Mouse (Mus musculus): ENCODE data around the gene Hist1h2ae. TPM values are rescaled to one million over a fixed set of nuclear protein-coding genes. Genes with fewer than 3 reads are reported as not detected.

Gene Hist1h2ae
- polyA plus RNA-seq, 1 experiment = 10.5 TPM

Other genes starting within 250 kb of the Hist1h2ae start
- 22.2 and 24.3 TPM in 2 replicates for gene Zfp322a, start 202.0 kb downstream of the Hist1h2ae start, polyA plus RNA-seq (2012; rRNA removed)
- gene Abt1, start 147.4 kb downstream of the Hist1h2ae start, polyA plus RNA-seq (2012; rRNA removed) = 8.5 and 9.1 TPM in 2 replicates
- 0.06 and 0.07 TPM in 2 replicates for gene Btn1a1, start 105.3 kb downstream of the Hist1h2ae start, polyA plus RNA-seq (2012; rRNA removed)
- gene Btn2a2, start 82.4 kb downstream of the Hist1h2ae start, polyA plus RNA-seq (2012; rRNA removed) = 0.04 and 0.11 TPM in 2 replicates
- gene Hist1h4h, start 40.2 kb downstream of the Hist1h2ae start, polyA plus RNA-seq (2012; rRNA removed) = 14.7 and 20.5 TPM in 2 replicates
- 187 and 225 TPM in 2 replicates for gene Hist1h2af, start 37.3 kb downstream of the Hist1h2ae start, polyA plus RNA-seq (2012; rRNA removed)
- gene Hist1h3g, start 35.8 kb downstream of the Hist1h2ae start, polyA plus RNA-seq (2012; rRNA removed) = 16.6 and 25.3 TPM in 2 replicates
- 2.4 and 4.0 TPM in 2 replicates for gene Hist1h2bh, start 27.8 kb downstream of the Hist1h2ae start, polyA plus RNA-seq (2012; rRNA removed)
- gene Hist1h3f, start 27.2 kb downstream of the Hist1h2ae start, polyA plus RNA-seq (2012; rRNA removed) = 2.5 and 3.5 TPM in 2 replicates
- 10.2 and 14.3 TPM in 2 replicates for gene Hist1h4f, start 19.6 kb downstream of the Hist1h2ae start, polyA plus RNA-seq (2012; rRNA removed)
- gene Hist1h1d, start 18.0 kb downstream of the Hist1h2ae start, polyA plus RNA-seq (2012; rRNA removed) = 0.30 and 0.45 TPM in 2 replicates
- gene Hist1h3e, start 8.9 kb downstream of the Hist1h2ae start, polyA plus RNA-seq (2012; rRNA removed) = 20.2 and 31.1 TPM in 2 replicates
- gene Hist1h2bg, start 176 bp upstream of the Hist1h2ae start, polyA plus RNA-seq (2012; rRNA removed) = 17.6 and 25.1 TPM in 2 replicates
- gene Hist1h2bf, start 3.0 kb upstream of the Hist1h2ae start, polyA plus RNA-seq (2012; rRNA removed) = 7.5 and 10.9 TPM in 2 replicates
- gene Hist1h2ad, start 3.2 kb upstream of the Hist1h2ae start, polyA plus RNA-seq (2012; rRNA removed) = 4.5 and 5.4 TPM in 2 replicates
- gene Hist1h3d, start 4.5 kb upstream of the Hist1h2ae start, polyA plus RNA-seq (2012; rRNA removed) = 14.9 and 24.5 TPM in 2 replicates
- 6.8 and 9.8 TPM in 2 replicates for gene Hist1h4d, start 10.4 kb upstream of the Hist1h2ae start, polyA plus RNA-seq (2012; rRNA removed)
- 2.1 and 2.5 TPM in 2 replicates for gene Hist1h2be, start 49.9 kb upstream of the Hist1h2ae start, polyA plus RNA-seq (2012; rRNA removed)
- gene Hist1h1e, start 51.3 kb upstream of the Hist1h2ae start, polyA plus RNA-seq (2012; rRNA removed) = 5.2 and 7.1 TPM in 2 replicates
- gene Hist1h2ac, start 112.7 kb upstream of the Hist1h2ae start, polyA plus RNA-seq (2012; rRNA removed) = 1.2 and 1.3 TPM in 2 replicates
- gene Hist1h2bc, start 113.0 kb upstream of the Hist1h2ae start, polyA plus RNA-seq (2012; rRNA removed) = 25.7 and 29.8 TPM in 2 replicates
- gene Hist1h1t, start 124.6 kb upstream of the Hist1h2ae start, polyA plus RNA-seq (2012; rRNA removed) = 0.16 TPM in 1 of 2 replicates, not detected in the other
- 7.0 and 8.6 TPM in 2 replicates for gene Hist1h4c, start 127.2 kb upstream of the Hist1h2ae start, polyA plus RNA-seq (2012; rRNA removed)
- 2.3 and 2.4 TPM in 2 replicates for gene Hfe, start 139.6 kb upstream of the Hist1h2ae start, polyA plus RNA-seq (2012; rRNA removed)
- 12.2 and 12.7 TPM in 2 replicates for gene Hist1h1c, start 167.6 kb upstream of the Hist1h2ae start, polyA plus RNA-seq (2012; rRNA removed)
- gene Hist1h3c, start 174.4 kb upstream of the Hist1h2ae start, polyA plus RNA-seq (2012; rRNA removed) = 19.7 and 29.1 TPM in 2 replicates
- gene Hist1h2bb, start 175.5 kb upstream of the Hist1h2ae start, polyA plus RNA-seq (2012; rRNA removed) = 6.1 and 9.8 TPM in 2 replicates
- 24.0 and 28.7 TPM in 2 replicates for gene Hist1h2ab, start 179.9 kb upstream of the Hist1h2ae start, polyA plus RNA-seq (2012; rRNA removed)
- gene Hist1h3b, start 181.0 kb upstream of the Hist1h2ae start, polyA plus RNA-seq (2012; rRNA removed) = 26.1 and 47.9 TPM in 2 replicates
- 20.0 and 24.9 TPM in 2 replicates for gene Hist1h4b, start 185.8 kb upstream of the Hist1h2ae start, polyA plus RNA-seq (2012; rRNA removed)
- 8.6 and 12.5 TPM in 2 replicates for gene Hist1h4a, start 190.0 kb upstream of the Hist1h2ae start, polyA plus RNA-seq (2012; rRNA removed)
- 15.6 and 21.5 TPM in 2 replicates for gene Hist1h3a, start 191.2 kb upstream of the Hist1h2ae start, polyA plus RNA-seq (2012; rRNA removed)
- 3.5 and 4.3 TPM in 2 replicates for gene Hist1h1a, start 192.4 kb upstream of the Hist1h2ae start, polyA plus RNA-seq (2012; rRNA removed)
- 0.02 TPM in 1 of 2 replicates, not detected in the other for gene Trim38, start 198.7 kb upstream of the Hist1h2ae start, polyA plus RNA-seq (2012; rRNA removed)
- gene Slc17a2, start 235.8 kb upstream of the Hist1h2ae start, polyA plus RNA-seq (2012; rRNA removed) = not detected in 2 replicates